Mouse (Mus musculus): Measurements from ENCODE around the gene Ptprb. TPM values are rescaled to one million over a fixed set of nuclear protein-coding genes. Genes with fewer than 3 reads are reported as not detected.

Gene Ptprb
- polyA plus RNA-seq (2015; fragmentation: Illumina TruSeq; extraction: RNeasy Lipid Tissue Mini Kit (QIAGEN cat#74804); ENCODE audit: low read depth, low replicate concordance): 11.4 TPM

DNA sequence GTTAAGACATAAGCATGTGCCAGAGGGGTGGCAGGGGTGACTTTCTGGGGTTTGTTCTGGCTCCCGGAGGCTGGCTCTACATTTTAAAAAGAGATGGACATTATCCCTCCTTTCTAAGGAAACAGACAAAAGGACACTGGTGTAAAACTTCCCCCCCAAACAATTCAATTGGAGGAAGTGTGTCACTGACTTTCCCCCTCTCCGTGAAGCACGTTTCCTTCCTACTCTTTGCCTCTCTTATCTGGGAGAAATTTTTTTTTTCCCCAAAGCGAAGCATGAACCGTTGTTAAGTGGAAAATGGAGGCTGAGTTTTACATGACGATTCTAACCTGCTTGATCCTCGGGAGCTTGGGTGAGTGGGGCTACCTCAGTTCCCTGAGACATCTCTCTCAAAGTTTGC is at the start of gene Ptprb:
Ptprb (plus strand) TSS at position 244 of the 400 bp plus-strand sequence.

Other genes starting within 250 kb of the Ptprb start
- not detected for gene 4933416C03Rik, start 161.6 kb upstream of the Ptprb start, polyA plus RNA-seq (2015; fragmentation: Illumina TruSeq; extraction: RNeasy Lipid Tissue Mini Kit (QIAGEN cat#74804); ENCODE audit: low read depth, low replicate concordance)
- gene Kcnmb4, start 198.4 kb downstream of the Ptprb start, polyA plus RNA-seq (2015; fragmentation: Illumina TruSeq; extraction: RNeasy Lipid Tissue Mini Kit (QIAGEN cat#74804); ENCODE audit: low read depth, low replicate concordance): 96.4 TPM

Data from brain, adult 10 weeks (tissue).